Mouse (Mus musculus) mouse trophoblast stem cell (cell line): Measurements from ENCODE around the gene 4931429L15Rik.

Experiments
- in situ Hi-C, 2 experiments: fragments of 300-500 bp; cut with MseI, MboI; formaldehyde crosslinking; loops; 2 replicates in 1 of 2; 3 replicates in 1 of 2; pipeline ENCODE4 v1.15.1; 2025

The 4931429L15Rik gene

GRCm38 (mm10) chr9:46259111-46259510, 60.7 kb downstream of the 4931429L15Rik start:
- in situ Hi-C loops, result no loop called here

GRCm38 (mm10) chr9:46257546-46257945, 62.2 kb downstream of the 4931429L15Rik start:
- in situ Hi-C loops, result no loop called here

GRCm38 (mm10) chr9:46256658-46257385, 63.0 kb downstream of the 4931429L15Rik start:
- in situ Hi-C loops, result no loop called here

- in situ Hi-C loops, result no loop called here
Measured at GRCm38 (mm10) chr9:46256177-46256576, 63.6 kb downstream of the 4931429L15Rik start.
